Mouse (Mus musculus) G1E (cell line): ENCODE results near the gene Ndc80.

Experiments used
- CTCF ChIP-seq: IDR thresholded peaks from 2 replicates; pipeline ENCODE4 v1.5.1; 2012; ENCODE audit warnings: low read depth, low read length, inconsistent platforms, mixed read lengths
- GATA1 ChIP-seq: IDR thresholded peaks from 2 replicates; pipeline ENCODE4 v1.6.1; 2012; ENCODE audit warnings: borderline replicate concordance, low read length, inconsistent platforms, mixed read lengths
- GATA2 ChIP-seq: IDR thresholded peaks from 2 replicates; pipeline ENCODE4 v1.6.1; 2012; ENCODE audit warnings: low read depth, low read length, inconsistent platforms, borderline replicate concordance

DNA sequence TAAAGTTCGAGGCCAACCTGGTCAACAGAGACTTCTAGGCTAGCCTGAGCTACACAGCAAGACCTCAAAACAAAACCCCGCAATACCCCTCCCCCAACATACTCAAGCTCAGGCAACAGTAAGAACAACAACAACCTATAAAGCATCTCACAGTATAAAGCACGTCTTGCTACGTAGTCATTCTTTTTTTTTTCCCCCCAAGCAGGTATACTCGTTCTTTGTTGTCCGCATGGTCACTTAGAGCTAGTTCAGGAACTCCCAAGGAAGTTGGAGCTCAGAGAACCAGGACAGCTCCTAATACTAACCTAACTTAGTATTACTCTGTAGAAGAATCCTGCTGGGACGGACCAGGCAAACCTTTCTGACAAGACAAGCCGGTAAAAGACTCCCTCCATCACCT, 52.5 kb downstream of the Ndc80 start:
- no peak for TF ChIP-seq CTCF
- no peak for TF ChIP-seq GATA2
- TF ChIP-seq GATA1: no peak
